Mouse (Mus musculus) R1 (cell line): ENCODE measurements around the gene Gdf1.

Source experiments
- DNase-seq: peaks from one replicate; pipeline ENCODE4 v3.0.0-alpha.2; 2018; ENCODE audit warnings: low read depth, low spot score

Gdf1 gene

DNA sequence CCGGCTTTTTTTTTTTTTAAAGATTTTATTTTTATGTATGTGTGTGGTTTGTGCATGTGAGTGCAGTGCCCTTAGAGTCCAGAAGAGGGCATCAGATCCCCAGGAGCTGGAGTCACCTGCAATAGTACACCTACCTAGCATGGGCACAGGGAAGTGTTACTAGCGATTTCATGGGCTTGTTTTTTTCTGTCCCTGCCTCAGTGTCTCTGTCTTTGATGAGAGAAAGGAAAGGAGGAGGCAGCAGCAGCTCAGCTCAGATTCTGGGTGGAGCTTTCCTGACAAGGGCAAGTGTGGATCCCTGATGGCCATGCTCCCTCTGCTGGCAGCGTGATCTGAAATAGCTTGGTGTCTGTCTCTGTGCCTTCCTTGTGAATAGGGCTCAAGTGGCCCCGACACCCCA, 31.2 kb downstream of the Gdf1 start:
- DNase-seq: peak; percentile 86

DNA sequence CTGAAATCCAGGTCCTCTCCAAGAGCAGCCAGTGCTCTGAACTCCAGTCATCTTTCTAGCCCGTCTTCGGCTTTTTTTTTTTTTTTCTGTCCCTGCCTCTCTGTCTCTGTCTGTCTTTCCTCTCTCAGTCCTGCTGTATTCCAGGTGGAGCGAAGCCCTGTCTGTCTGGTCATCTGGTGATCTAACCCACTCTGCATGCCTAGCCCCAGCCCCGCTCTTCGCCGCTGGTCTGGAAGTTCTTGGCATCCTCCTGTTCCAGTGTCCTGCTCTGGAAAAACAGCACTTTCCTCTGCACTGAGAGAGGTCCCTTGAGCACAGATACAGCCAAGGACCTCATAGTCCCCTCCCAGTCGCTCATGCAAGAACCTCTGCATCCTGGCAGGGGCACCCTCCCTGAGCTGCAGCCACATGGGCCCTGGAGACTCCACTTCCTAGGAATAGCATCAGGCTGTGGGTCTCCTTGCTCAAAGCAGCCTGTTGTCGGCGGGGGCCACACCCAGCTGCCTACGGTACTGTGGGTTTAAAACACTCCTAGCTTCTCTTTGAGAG, 31.9 kb downstream of the Gdf1 start:
- DNase-seq: no peak

DNA sequence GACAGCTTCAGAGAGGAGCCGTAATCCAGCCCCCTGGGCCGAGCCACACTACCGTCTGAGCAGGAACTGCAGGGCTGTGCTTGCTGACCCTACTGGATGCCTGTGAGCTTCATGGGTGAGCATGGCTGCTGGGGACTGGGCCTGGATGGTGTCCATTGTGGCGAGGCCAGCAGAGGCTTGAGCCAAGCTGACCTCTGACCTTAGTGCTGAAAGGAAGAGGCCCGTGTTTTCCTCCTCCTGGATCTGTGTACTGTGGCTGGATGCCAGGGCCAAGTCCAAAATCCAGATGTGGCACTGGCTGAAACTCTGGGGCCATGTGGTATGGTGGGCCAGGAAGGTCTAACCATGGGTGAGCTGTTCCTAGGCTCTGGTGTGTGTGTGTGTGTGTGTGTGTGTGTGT, 34.4 kb downstream of the Gdf1 start:
- DNase-seq: no peak

DNA sequence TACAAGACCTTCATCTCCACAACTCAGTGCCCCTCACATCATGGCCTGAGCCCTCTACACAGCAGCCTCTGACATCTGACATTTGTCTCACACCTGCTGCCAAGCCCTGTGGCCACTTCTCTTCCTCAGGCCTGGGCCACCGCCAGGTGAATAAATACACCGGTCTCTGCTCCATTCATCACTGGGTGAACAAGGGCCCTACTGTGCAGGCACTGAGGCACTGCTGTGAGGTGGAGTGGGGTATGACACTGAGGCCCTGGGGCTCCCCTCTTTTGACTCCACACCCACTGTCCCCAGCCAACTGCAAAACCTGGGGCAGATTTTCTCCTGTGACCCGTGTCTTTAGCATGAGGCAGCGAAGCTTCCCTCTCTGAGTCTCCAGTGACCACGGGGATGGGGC, 37.0 kb downstream of the Gdf1 start:
- no peak for DNase-seq

DNA sequence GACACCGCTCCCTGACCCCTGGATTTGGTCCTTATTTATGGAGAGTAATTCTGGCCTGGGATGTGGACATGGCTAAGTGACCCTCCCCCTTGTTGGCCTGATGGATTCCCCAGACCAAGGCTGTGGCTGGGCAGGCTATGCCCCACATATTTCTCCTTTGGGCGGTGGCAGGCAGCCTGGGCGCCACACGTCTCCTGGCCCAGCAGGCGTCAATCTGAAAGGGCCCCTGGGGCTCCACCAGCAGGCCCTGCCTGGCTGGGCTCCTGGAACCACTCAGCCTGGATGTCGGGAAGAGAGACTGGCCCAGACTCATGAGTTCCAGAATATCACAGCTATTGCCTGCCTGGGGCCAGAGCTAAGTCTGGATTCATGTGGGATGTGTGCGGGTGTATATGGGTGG, 40.9 kb downstream of the Gdf1 start:
- no peak for DNase-seq

DNA sequence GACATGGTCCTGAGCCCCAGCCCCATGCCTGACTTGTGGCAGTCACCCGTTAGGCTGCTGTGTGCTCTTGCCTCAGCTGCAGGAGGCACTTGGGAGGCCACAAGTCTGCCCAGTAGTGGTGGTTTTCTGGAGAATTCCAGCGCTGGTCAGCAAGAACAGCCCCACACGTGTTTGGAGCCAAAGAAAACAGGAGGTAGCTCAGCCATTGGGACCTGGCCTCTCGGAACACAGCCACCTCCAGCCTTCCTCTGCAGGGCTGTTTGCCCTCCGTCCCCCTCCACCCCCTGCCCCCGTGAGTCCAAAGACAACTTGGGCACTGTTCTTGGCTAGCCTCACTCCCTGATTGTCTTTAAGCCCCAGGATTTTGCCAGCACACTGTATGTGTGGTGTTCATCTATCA, 42.3 kb downstream of the Gdf1 start:
- DNase-seq: no peak

DNA sequence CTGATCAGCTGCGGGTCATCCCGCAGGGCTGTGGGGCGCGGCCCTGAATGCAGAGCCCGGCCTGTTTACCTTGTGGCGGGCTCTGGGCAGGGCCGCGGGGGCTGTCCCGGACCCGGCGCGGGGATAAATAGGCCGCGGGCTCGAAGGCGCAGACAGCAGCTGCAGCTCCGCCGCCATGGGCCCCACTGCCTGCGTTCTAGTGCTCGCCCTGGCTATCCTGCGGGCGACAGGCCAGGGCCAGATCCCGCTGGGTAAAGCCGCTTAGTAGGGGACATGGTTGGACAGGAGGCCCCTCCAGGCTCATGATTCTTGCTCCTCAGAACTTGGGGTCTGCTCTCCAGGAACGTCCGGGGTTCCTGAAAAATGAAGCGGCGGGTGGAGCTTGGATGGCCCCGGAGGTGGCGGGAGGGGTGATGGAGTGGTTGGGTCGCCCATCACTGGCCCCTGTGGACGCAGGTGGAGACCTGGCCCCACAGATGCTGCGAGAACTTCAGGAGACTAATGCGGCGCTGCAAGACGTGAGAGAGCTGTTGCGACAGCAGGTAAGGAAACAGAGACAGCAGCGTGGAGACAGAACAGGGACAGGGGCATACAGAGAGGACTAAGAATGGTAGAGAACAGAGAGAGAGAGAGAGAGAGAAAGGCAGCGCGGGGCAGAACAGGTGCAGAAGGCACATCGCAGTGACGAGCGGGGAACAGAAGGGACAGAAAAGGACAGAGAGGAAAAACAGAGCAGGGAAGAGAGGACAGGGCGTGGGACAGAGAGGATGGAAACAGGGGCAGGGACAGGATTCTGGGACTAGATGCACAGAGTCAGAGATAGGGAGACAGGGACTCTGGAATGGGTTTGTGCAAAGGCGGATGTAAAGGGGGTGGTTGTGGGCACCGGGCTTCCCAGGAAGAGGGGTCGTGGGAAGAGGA, 44.0 kb downstream of the Gdf1 start, which contains the start of gene Comp:
Gene Comp, plus strand, starts transcription at position 162 of the 921 bp plus-strand sequence.
- no peak for DNase-seq

DNA sequence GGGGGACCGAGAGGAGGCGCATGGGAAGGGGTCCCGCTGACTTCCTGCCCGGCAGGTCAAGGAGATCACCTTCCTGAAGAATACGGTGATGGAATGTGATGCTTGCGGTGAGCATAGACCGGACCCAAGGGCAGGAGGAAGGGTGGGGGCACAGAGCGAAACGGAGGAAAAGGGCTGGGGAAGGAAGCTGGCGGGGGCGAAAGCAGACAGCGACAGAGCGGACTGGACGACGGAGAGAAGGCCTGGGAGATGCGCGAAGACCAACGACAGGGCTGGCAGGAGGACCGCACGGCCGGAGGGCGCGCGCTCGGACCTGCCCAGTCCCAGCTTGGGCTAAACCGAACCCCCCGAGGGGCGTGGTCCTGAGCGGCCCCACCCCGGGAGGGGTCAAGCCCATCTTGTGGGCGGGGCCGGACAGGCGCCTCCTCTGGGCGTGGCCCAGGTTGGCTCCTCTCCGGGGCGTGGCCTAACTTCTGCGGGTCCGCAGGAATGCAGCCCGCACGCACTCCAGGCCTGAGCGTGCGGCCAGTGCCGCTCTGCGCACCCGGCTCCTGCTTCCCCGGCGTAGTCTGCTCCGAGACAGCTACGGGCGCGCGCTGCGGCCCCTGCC, 44.8 kb downstream of the Gdf1 start:
- peak; percentile 90 for DNase-seq

DNA sequence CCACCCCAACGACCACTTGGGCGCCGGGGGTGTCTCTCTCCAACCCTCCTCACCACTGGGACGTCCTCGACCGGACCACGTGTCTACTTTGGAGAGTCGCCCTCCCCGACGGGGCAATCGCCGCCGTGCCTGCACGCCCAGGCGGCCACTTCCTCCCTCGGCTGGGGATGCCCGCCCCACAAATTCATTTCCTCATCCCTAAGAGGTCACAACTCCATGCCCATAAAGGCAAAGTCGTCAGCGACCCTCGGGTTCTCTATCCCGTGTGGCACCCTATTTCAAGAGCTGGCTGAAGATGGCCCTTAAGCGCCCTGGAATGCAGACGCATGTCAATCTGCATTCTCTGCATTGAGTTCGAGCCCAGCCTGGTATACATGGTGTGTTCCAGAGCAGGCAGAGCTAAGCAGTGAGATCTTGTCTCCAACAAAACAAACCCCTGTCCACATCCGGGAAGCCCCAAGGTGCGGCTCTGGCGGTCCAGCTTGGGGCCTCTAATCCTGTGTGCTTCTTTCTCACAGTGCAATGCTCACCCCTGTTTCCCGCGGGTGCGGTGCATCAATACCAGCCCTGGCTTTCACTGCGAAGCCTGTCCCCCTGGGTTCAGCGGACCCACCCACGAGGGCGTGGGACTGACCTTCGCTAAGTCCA, 45.7 kb downstream of the Gdf1 start:
- DNase-seq: no peak

DNA sequence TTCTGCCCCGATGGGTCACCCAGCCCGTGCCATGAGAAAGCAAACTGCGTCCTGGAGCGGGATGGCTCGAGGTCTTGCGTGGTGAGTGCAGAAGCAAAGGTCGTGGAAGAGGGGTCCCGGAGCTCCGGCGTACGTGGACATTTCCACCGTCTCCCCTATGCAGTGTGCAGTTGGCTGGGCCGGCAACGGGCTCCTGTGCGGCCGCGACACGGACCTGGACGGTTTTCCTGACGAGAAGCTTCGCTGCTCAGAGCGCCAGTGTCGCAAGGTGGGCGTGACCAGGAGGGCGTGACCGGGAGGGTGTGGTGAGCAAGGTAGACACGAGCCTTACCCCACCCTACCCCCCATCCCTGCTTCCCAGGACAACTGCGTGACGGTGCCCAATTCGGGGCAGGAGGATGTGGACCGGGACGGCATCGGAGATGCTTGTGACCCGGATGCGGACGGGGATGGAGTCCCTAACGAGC, 46.7 kb downstream of the Gdf1 start:
- DNase-seq: no peak

DNA sequence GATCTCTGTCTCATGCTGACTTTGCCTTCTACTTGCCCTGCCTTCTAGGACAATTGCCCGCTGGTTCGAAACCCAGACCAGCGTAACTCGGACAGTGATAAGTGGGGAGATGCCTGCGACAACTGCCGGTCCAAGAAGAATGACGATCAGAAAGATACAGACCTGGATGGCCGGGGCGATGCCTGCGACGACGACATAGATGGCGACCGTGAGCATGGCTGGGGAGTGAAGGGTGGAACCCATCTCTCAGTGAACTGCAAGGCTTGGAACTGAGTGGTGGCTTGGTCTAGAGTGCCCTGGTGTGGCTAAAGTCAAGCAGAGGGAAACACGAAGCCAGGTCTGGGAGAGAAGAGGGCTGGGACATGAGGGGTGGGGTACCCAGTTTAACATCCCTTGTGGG, 47.4 kb downstream of the Gdf1 start:
- DNase-seq: no peak

DNA sequence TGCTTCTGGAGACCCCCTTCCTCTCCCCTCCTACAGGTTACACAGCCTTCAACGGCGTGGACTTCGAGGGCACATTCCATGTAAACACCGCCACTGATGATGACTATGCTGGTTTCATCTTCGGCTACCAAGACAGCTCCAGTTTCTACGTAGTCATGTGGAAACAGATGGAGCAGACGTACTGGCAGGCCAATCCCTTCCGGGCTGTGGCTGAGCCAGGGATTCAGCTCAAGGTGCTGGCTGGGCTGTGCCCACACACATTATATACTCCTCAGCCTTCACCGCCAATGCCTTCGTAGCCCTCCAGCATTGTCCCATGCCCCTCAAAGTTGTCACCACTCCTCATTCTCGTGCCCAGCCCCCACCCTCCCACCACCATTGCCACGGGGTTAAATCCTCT, 50.5 kb downstream of the Gdf1 start:
- no peak for DNase-seq
